Mouse (Mus musculus) E14TG2a.4 (cell line): ENCODE results near the gene Rorb.

Experiments used
- CTCF ChIP-seq: conservative IDR thresholded peaks from 2 replicates; pipeline ENCODE4 v1.5.1; 2014; ENCODE audit warnings: low read length
- POU5F1 ChIP-seq: IDR thresholded peaks from 2 replicates; pipeline ENCODE4 v1.6.1; 2014; ENCODE audit warnings: low read length, borderline replicate concordance

- TF ChIP-seq CTCF: no peak
- TF ChIP-seq POU5F1: no peak
Observed at GRCm38 (mm10) chr19:19112180-19112579, 1.2 kb upstream of the Rorb start.
